Mouse (Mus musculus) urinary bladder, postnatal 4 days (tissue): ENCODE measurements around the gene Dnase2a.
A peak's percentile ranks its signal among the peaks of the same experiment; 100 is the strongest.

ENCODE experiments used
- DNase-seq, 2 experiments: peaks; one replicate each; pipeline ENCODE4 v3.0.0; 2021 to 2022; ENCODE audit warnings: low spot score in 2 of 2

Gene Dnase2a

GRCm38 (mm10) chr8:84908421-84909161, at the start of gene Dnase2a:
Gene Dnase2a (plus strand): TSS chr8:84908560.
- DNase-seq, result peak; percentile 93 to 96

GRCm38 (mm10) chr8:84871376-84872308, 36.7 kb upstream of the Dnase2a start, which contains the start of gene Syce2:
Gene Syce2 (plus strand): TSS chr8:84872111.
- DNase-seq, result peak; percentile 71 to 87

- no peak for DNase-seq
Measured at GRCm38 (mm10) chr8:84872309-84872965, 35.9 kb upstream of the Dnase2a start.

- DNase-seq, result no peak
Measured at GRCm38 (mm10) chr8:84873016-84873415, 35.3 kb upstream of the Dnase2a start.

GRCm38 (mm10) chr8:84874339-84874738, 34.0 kb upstream of the Dnase2a start:
- DNase-seq, result no peak

GRCm38 (mm10) chr8:84877297-84878035, 30.9 kb upstream of the Dnase2a start:
- no peak for DNase-seq

GRCm38 (mm10) chr8:84878915-84879314, 29.4 kb upstream of the Dnase2a start:
- DNase-seq, result no peak

- DNase-seq, result no peak
Measured at GRCm38 (mm10) chr8:84884728-84885127, 23.6 kb upstream of the Dnase2a start.

- no peak for DNase-seq
Measured at GRCm38 (mm10) chr8:84888280-84888679, 20.1 kb upstream of the Dnase2a start.

- DNase-seq, result no peak
Measured at GRCm38 (mm10) chr8:84889141-84889540, 19.2 kb upstream of the Dnase2a start.

- DNase-seq, result no peak
Measured at GRCm38 (mm10) chr8:84892993-84893708, 15.2 kb upstream of the Dnase2a start.

- peak; percentile 86 to 88 for DNase-seq
Measured at GRCm38 (mm10) chr8:84893709-84894134, 14.6 kb upstream of the Dnase2a start, which contains the start of gene Gcdh. Gene Gcdh (minus strand): TSS chr8:84893921.

GRCm38 (mm10) chr8:84895963-84896362, 12.4 kb upstream of the Dnase2a start:
- no peak for DNase-seq

GRCm38 (mm10) chr8:84901071-84901470, 7.3 kb upstream of the Dnase2a start:
- DNase-seq, result no peak

GRCm38 (mm10) chr8:84901752-84902151, 6.6 kb upstream of the Dnase2a start, which contains the start of gene Klf1:
Gene Klf1 (plus strand): TSS chr8:84901928.
- DNase-seq, result no peak

GRCm38 (mm10) chr8:84902367-84902919, 5.9 kb upstream of the Dnase2a start:
- no peak for DNase-seq

- peak; percentile 87 to 92 for DNase-seq
Measured at GRCm38 (mm10) chr8:84902920-84903661, 5.3 kb upstream of the Dnase2a start.

- DNase-seq, result no peak
Measured at GRCm38 (mm10) chr8:84904351-84904750, 4.0 kb upstream of the Dnase2a start.

GRCm38 (mm10) chr8:84907037-84907436, 1.3 kb upstream of the Dnase2a start:
- DNase-seq, result no peak
